ENCODE assay signal across 11 mouse cellular contexts in the genomic region with DNA sequence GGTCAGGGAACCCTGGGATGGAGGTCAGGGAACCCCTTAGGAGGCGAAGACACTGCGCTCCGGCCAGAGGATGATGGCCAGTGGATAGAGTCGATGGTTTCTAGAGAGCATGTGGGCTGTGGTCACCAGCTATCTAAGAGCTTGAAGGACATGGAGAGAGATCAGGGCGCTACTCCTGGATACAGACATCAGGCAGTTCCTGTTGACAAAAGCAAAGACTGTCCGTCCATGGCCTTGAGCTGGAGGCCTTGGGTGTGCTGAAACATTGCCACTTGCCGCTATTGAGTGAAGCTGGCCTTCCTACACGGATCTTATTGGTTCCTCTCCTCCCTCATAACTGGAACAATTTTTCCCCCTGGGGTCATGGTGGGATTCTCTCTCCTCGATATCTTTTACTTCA.
"Had no signal": no experiment of that assay in that cellular context is flagged by ENCODE, and none has a peak within 500 bp of the region (broad histone marks: within the 10 kb centered on the region; RNA-seq: fewer than 3 reads in every experiment).

No protein-coding gene starts in this region.

- DNase-seq: kidney, adult 8-10 months; kidney, postnatal 36 days; layer of hippocampus, adult 9-11 months; lung, adult 2 months; lung, postnatal 36 days; right cerebral cortex, postnatal 14 days; thymus, adult 18-20 months; thymus, postnatal 14 days had no signal

- ATAC-seq: intestine, postnatal 0 days; lung, postnatal 0 days; midbrain, embryonic 13.5 days had no signal
